Mouse (Mus musculus) neutrophil, adult 5-6 weeks (primary cell): Measurements from ENCODE around the gene Gm3411. TPM values are rescaled to one million over a fixed set of nuclear protein-coding genes. Genes with fewer than 3 reads are reported as not detected.
"Not testable (repeated sequence)": the region's sequence is repeated elsewhere in the genome, so short reads cannot be mapped to it uniquely, and the experiment has no call there.

Source experiments
- ATAC-seq: fragments of 151-379, 151-347 bp; 2 replicates; pipeline ENCODE4 v1.8.0; 2017; ENCODE audit warnings: mild to moderate bottlenecking, moderate TSS enrichment; ENCODE audit not compliant: insufficient number of reproducible peaks, poor library complexity, low FRiP score, severe bottlenecking; ENCODE audit errors: extremely low read depth
- total RNA-seq: library from RNA; stranded (forward); fragments of 200-1000 nt; gene quantifications from 2 replicates; pipeline ENCODE4 v1.2.3, GENCODE M21; 2017

The Gm3411 gene
- total RNA-seq = 0.25 TPM in 1 of 2 replicates, not detected in the other

GRCm38 (mm10) chr14:6286931-6287715, at the start of gene Gm3411:
Gene Gm3411 (minus strand): TSS chr14:6287250.
- not testable (repeated sequence) for ATAC-seq

GRCm38 (mm10) chr14:6304743-6305142, 17.7 kb upstream of the Gm3411 start, which contains the start of gene Gm21103:
Gene Gm21103 (minus strand): TSS chr14:6304843.
- not testable (repeated sequence) for ATAC-seq

GRCm38 (mm10) chr14:6219192-6219591, 67.9 kb downstream of the Gm3411 start, which contains the start of gene Gm21560:
Gene Gm21560 (minus strand): TSS chr14:6219292.
- not testable (repeated sequence) for ATAC-seq

Other genes starting within 250 kb of the Gm3411 start
- not detected in 2 replicates for gene Gm6337, start 229.0 kb downstream of the Gm3411 start, total RNA-seq
- 1.6 TPM in 1 of 2 replicates, not detected in the other for gene Gm8206, start 193.3 kb downstream of the Gm3411 start, total RNA-seq
- gene Gm3468, start 178.6 kb downstream of the Gm3411 start, total RNA-seq = not detected in 2 replicates
- not detected in 2 replicates for gene Gm3476, start 161.4 kb downstream of the Gm3411 start, total RNA-seq
- not detected in 2 replicates for gene Gm21560, start 68.0 kb downstream of the Gm3411 start, total RNA-seq
- gene Gm21103, start 17.6 kb upstream of the Gm3411 start, total RNA-seq = not detected in 2 replicates
- not detected in 2 replicates for gene Gm3618, start 56.4 kb upstream of the Gm3411 start, total RNA-seq
- gene Gm16440, start 103.1 kb upstream of the Gm3411 start, total RNA-seq = not detected in 2 replicates
- gene Gm3591, start 125.2 kb upstream of the Gm3411 start, total RNA-seq = not detected in 2 replicates
- gene Gm3594, start 157.4 kb upstream of the Gm3411 start, total RNA-seq = not detected in 2 replicates